Mouse (Mus musculus) embryonic facial prominence, embryonic 14.5 days (tissue): Measurements from ENCODE around the gene Brsk1. TPM values are rescaled to one million over a fixed set of nuclear protein-coding genes. Genes with fewer than 3 reads are reported as not detected.

Source experiments
- ATAC-seq: fragments of 200-750 bp; cut with Nextera tagmentation; 2 replicates; pipeline ENCODE4 v1.8.0; 2017; ENCODE audit warnings: low read depth, moderate number of reproducible peaks, moderate TSS enrichment
- DNase-seq: peaks from one replicate; pipeline ENCODE4 v3.0.0-alpha.2; 2015; ENCODE audit warnings: low spot score
- H3K27ac ChIP-seq: fragments of 300-500 bp; sonication (generic); replicated peaks from 2 replicates; pipeline ENCODE4 v1.5.1; 2014; ENCODE audit warnings: low read depth, mild to moderate bottlenecking, low read length, moderate library complexity
- H3K27me3 ChIP-seq: fragments of 300-500 bp; sonication (generic); replicated peaks from 2 replicates; pipeline ENCODE4 v1.6.1; 2014; ENCODE audit warnings: low read length; ENCODE audit not compliant: control insufficient read depth, insufficient read depth
- H3K36me3 ChIP-seq: fragments of 300-500 bp; sonication (generic); 2 replicates; pipeline ENCODE4 v1.6.1; 2014; ENCODE audit warnings: low read length, mixed read lengths; ENCODE audit not compliant: control insufficient read depth, insufficient read depth
- H3K4me1 ChIP-seq: fragments of 300-500 bp; sonication (generic); 2 replicates; pipeline ENCODE4 v1.6.1; 2014; ENCODE audit warnings: antibody characterized with exemption, low read length; ENCODE audit not compliant: control insufficient read depth, insufficient read depth
- H3K4me2 ChIP-seq: fragments of 300-500 bp; sonication (generic); 2 replicates; pipeline ENCODE4 v1.6.1; 2014; ENCODE audit warnings: low read depth, mild to moderate bottlenecking, low read length, moderate library complexity, mixed read lengths
- H3K4me3 ChIP-seq: fragments of 300-500 bp; sonication (generic); 2 replicates; pipeline ENCODE4 v1.5.1; 2014; ENCODE audit warnings: low read depth, mild to moderate bottlenecking, low read length
- H3K9ac ChIP-seq: fragments of 300-500 bp; sonication (generic); 2 replicates; pipeline ENCODE4 v1.6.1; 2014; ENCODE audit warnings: low read depth, mild to moderate bottlenecking, low read length, moderate library complexity, mixed read lengths
- H3K9me3 ChIP-seq: fragments of 300-500 bp; sonication (generic); 2 replicates; pipeline ENCODE4 v1.6.1; 2016; ENCODE audit warnings: low read length; ENCODE audit not compliant: control insufficient read depth
- WGBS: fragments of 180-500 bp; shearing (Covaris S2); extraction: QIAGEN DNeasy Blood & Tissue Kit; methylation state at CpG from one replicate; pipeline ENCODE4 v1.1.7; 2014; 5-methylcytosine and 5-hydroxymethylcytosine counted together
- polyA plus RNA-seq: library from polyadenylated mRNA; unstranded; fragments of >200 nt; fragmentation: Nextera tagmentation; extraction: Ambion mirVana; gene quantifications from 2 replicates; pipeline ENCODE4 v1.2.1, GENCODE M21; 2014

Brsk1 gene
- polyA plus RNA-seq, 1 experiment from 2014 or later = 1.6 TPM

GRCm38 (mm10) chr7:4702334-4702733 is 11.9 kb downstream of the Brsk1 start:
- Histone ChIP-seq H3K4me1 (no peaks in the 10 kb centered on the region), H3K9me3 (no peaks in the 10 kb centered on the region), H3K9ac (0 out of 2 replicates have a peak overlapping the region, but pooled peaks have one; percentile 1), H3K27ac (no peak overlapping the region), H3K4me3 (no peak overlapping the region), H3K36me3 (peaks cover 79% of the 10 kb centered on the region), H3K4me2 (no peak overlapping the region), H3K27me3 (no peaks in the 10 kb centered on the region)
- peak; percentile 56; the same call in 1 of the 2 replicates for ATAC-seq
- WGBS = 37% methylated on average over 8 of the region's 8 CpGs
- no peak for DNase-seq

GRCm38 (mm10) chr7:4703195-4703594 is 12.8 kb downstream of the Brsk1 start:
- Histone ChIP-seq H3K4me1 (no peaks in the 10 kb centered on the region), H3K4me2 (no peak overlapping the region), H3K27ac (no peak overlapping the region), H3K9ac (no peak overlapping the region), H3K4me3 (no peak overlapping the region), H3K9me3 (no peaks in the 10 kb centered on the region), H3K27me3 (no peaks in the 10 kb centered on the region), H3K36me3 (peaks cover 80% of the 10 kb centered on the region)
- 96% methylated on average over 7 of the region's 7 CpGs for WGBS
- ATAC-seq (no peak), DNase-seq (no peak)

GRCm38 (mm10) chr7:4705098-4705497 is 14.7 kb downstream of the Brsk1 start:
- no peak for ATAC-seq
- H3K36me3 ChIP-seq = peaks cover 84% of the 10 kb centered on the region
- no peaks in the 10 kb centered on the region for H3K9me3 ChIP-seq
- no peaks in the 10 kb centered on the region for H3K27me3 ChIP-seq
- H3K9ac ChIP-seq = no peak overlapping the region
- no peak overlapping the region for H3K4me3 ChIP-seq
- H3K4me1 ChIP-seq = no peaks in the 10 kb centered on the region
- H3K27ac ChIP-seq = no peak overlapping the region
- no peak for DNase-seq
- WGBS = 44% methylated on average over 18 of the region's 18 CpGs
- no peak overlapping the region for H3K4me2 ChIP-seq

- Histone ChIP-seq H3K9me3 (no peaks in the 10 kb centered on the region), H3K27me3 (no peaks in the 10 kb centered on the region), H3K36me3 (peaks cover 88% of the 10 kb centered on the region), H3K9ac (no peak overlapping the region), H3K4me1 (no peaks in the 10 kb centered on the region), H3K4me3 (no peak overlapping the region), H3K27ac (no peak overlapping the region), H3K4me2 (no peak overlapping the region)
- ATAC-seq = no peak
- DNase-seq = no peak
- 96% methylated on average over 3 of the region's 3 CpGs for WGBS
These were observed 22.2 kb downstream of the Brsk1 start for GRCm38 (mm10) chr7:4712594-4712993.

GRCm38 (mm10) chr7:4716955-4717354 is 26.6 kb downstream of the Brsk1 start:
- Histone ChIP-seq H3K4me1 (no peaks in the 10 kb centered on the region), H3K36me3 (peaks cover 46% of the 10 kb centered on the region), H3K27ac (no peak overlapping the region), H3K27me3 (no peaks in the 10 kb centered on the region), H3K9me3 (no peaks in the 10 kb centered on the region), H3K9ac (no peak overlapping the region), H3K4me2 (no peak overlapping the region), H3K4me3 (no peak overlapping the region)
- DNase-seq (no peak), ATAC-seq (no peak)
- 75% methylated on average over 6 of the region's 6 CpGs for WGBS

- no peaks in the 10 kb centered on the region for H3K27me3 ChIP-seq
- no peaks in the 10 kb centered on the region for H3K9me3 ChIP-seq
- no peak overlapping the region for H3K27ac ChIP-seq
- no peaks in the 10 kb centered on the region for H3K4me1 ChIP-seq
- ATAC-seq = no peak
- 88% methylated on average over 3 of the region's 3 CpGs for WGBS
- peaks cover 23% of the 10 kb centered on the region for H3K36me3 ChIP-seq
- H3K4me3 ChIP-seq = no peak overlapping the region
- no peak overlapping the region for H3K9ac ChIP-seq
- DNase-seq = no peak
- no peak overlapping the region for H3K4me2 ChIP-seq
These were observed 28.9 kb downstream of the Brsk1 start for GRCm38 (mm10) chr7:4719276-4719675.

GRCm38 (mm10) chr7:4723508-4723907 is 33.1 kb downstream of the Brsk1 start:
- DNase-seq = peak; percentile 12
- Histone ChIP-seq H3K4me1 (no peaks in the 10 kb centered on the region), H3K27me3 (no peaks in the 10 kb centered on the region), H3K9ac (peak overlapping the region; percentile 54), H3K27ac (no peak overlapping the region), H3K9me3 (no peaks in the 10 kb centered on the region), H3K4me2 (peak overlapping the region; percentile 54), H3K36me3 (no peaks in the 10 kb centered on the region), H3K4me3 (peak overlapping the region; percentile 29)
- ATAC-seq = peak; percentile 41
- 35% methylated on average over 12 of the region's 12 CpGs for WGBS

- whole genome bisulfite sequencing = 69% methylated on average over 3 of the region's 3 CpGs
- Histone ChIP-seq H3K4me1 (no peaks in the 10 kb centered on the region), H3K4me3 (no peak overlapping the region), H3K27ac (no peak overlapping the region), H3K27me3 (no peaks in the 10 kb centered on the region), H3K4me2 (no peak overlapping the region), H3K9ac (no peak overlapping the region), H3K36me3 (no peaks in the 10 kb centered on the region), H3K9me3 (no peaks in the 10 kb centered on the region)
- ATAC-seq (no peak), DNase-seq (no peak)
These were observed 34.0 kb downstream of the Brsk1 start for GRCm38 (mm10) chr7:4724359-4724758.

GRCm38 (mm10) chr7:4725169-4725568 is 34.8 kb downstream of the Brsk1 start, which contains the start of gene Tmem150b:
TSS of gene Tmem150b (minus strand) at chr7:4725249.
- H3K4me3 ChIP-seq = no peak within 1 kb of the TSS
- no peak within 1 kb of the TSS for H3K27ac ChIP-seq
- no peaks in the 10 kb centered on the region for H3K27me3 ChIP-seq
- no peaks in the 10 kb centered on the region for H3K9me3 ChIP-seq
- DNase-seq (no peak), ATAC-seq (no peak)
- H3K4me1 ChIP-seq = no peaks in the 10 kb centered on the region
- no peaks in the 10 kb centered on the region for H3K36me3 ChIP-seq
- 76% methylated on average over 7 of the region's 7 CpGs for whole genome bisulfite sequencing
- no peak within 1 kb of the TSS for H3K4me2 ChIP-seq
- 0 out of 2 replicates have a peak within 1 kb of the TSS, but pooled peaks have one; percentile 54 for H3K9ac ChIP-seq
